Mouse (Mus musculus): Measurements from ENCODE around the gene Gm5157.
"Not testable (repeated sequence)": the region's sequence is repeated elsewhere in the genome, so short reads cannot be mapped to it uniquely, and the experiment has no call there.

The Gm5157 gene

DNA sequence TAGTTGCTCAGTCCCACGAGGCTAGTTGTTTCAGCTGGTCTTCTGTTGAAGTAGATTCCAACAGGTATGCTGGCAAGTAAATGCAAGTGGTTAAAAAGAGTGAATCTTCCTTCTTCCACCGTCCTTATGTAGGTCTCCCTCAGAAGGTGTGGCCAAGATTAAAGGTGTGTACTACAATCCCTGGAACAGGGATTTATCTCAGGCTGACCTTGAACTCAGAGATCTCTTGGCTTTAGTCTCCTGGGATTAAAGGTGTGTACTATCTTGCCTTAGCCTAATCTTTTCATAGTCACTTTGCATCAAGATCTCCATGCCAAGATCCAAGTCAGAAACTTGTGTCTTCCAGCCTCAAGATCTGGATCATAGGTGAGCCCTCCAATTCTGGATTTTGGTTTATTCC is at the start of gene Gm5157:
Gene Gm5157 (minus strand): TSS at position 101 of the 400 bp plus-strand sequence.
- DNase-seq, result not testable (repeated sequence)

- DNase-seq, result not testable (repeated sequence)
Observed at GRCm38 (mm10) chr7:21161885-21162284, 28.3 kb downstream of the Gm5157 start, which contains the start of gene Vmn1r123. TSS of gene Vmn1r123 (plus strand) at chr7:21162185.

All from thymus, postnatal 25 days (tissue).